In the genomic region with DNA sequence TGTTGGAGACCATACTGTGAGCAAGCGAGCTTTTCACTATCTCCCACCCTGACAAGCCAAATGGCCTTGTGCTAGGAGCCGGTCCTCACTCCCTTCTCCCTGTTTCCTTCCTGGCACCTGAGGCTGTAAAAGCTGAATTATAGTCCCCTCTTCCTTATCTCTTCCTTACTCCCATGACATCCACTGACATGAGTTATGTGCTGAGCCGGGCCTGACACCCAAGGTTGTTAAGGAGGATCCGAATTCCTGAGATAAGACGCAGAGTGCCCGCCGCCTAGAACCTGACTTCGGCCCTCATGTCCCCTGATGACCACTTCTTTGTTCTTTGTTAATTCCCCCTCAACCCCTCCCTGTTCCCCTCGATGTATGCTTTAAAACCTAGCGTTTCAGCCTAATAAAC, we compare ENCODE assay signal across 27 mouse cellular contexts.
"Had no signal": no experiment of that assay in that cellular context is flagged by ENCODE, and none has a peak within 500 bp of the region (broad histone marks: within the 10 kb centered on the region; RNA-seq: fewer than 3 reads in every experiment).

No protein-coding gene starts in this region.

- H3K9ac ChIP-seq: heart, embryonic 12.5 days; hindbrain, embryonic 12.5 days; hindbrain, embryonic 15.5 days; kidney, embryonic 15.5 days; limb, embryonic 12.5 days; liver, embryonic 13.5 days; liver, embryonic 15.5 days; liver, postnatal 0 days had no signal

- H3K4me3 ChIP-seq: heart, embryonic 10.5 days; heart, embryonic 12.5 days; hindbrain, embryonic 10.5 days; hindbrain, embryonic 12.5 days; hindbrain, embryonic 15.5 days; kidney, embryonic 15.5 days; left cerebral cortex, adult 2 months; limb, embryonic 10.5 days; limb, embryonic 12.5 days; liver, embryonic 13.5 days; liver, embryonic 15.5 days had no signal

- H3K4me2 ChIP-seq: heart, embryonic 12.5 days; hindbrain, embryonic 12.5 days; hindbrain, embryonic 15.5 days; kidney, embryonic 15.5 days; limb, embryonic 12.5 days; liver, embryonic 11.5 days; liver, embryonic 13.5 days; liver, embryonic 15.5 days had no signal

- DNase-seq: gastrocnemius, postnatal 14 days; heart, adult 18-20 months; heart, postnatal 10 days; heart, postnatal 4 days; kidney, adult 11 months; kidney, adult 2 months; kidney, adult 9 months; kidney, postnatal 14 days; kidney, postnatal 36 days; layer of hippocampus, adult 9-11 months; liver; liver, embryonic 13.5 days; liver, postnatal 0 days had no signal

- ATAC-seq: hindbrain, postnatal 0 days; intestine, embryonic 16.5 days; liver, postnatal 0 days had no signal

- H3K36me3 ChIP-seq: heart, embryonic 10.5 days; heart, embryonic 12.5 days; hindbrain, embryonic 10.5 days; hindbrain, embryonic 12.5 days; hindbrain, embryonic 15.5 days; kidney, embryonic 15.5 days; limb, embryonic 10.5 days; limb, embryonic 12.5 days; liver, embryonic 13.5 days; liver, embryonic 15.5 days had no signal

- H3K9me3 ChIP-seq: heart, embryonic 10.5 days; hindbrain, embryonic 10.5 days; hindbrain, embryonic 12.5 days; hindbrain, embryonic 15.5 days; kidney, embryonic 15.5 days; limb, embryonic 10.5 days; limb, embryonic 12.5 days; liver, embryonic 13.5 days; liver, embryonic 15.5 days had no signal

- H3K27me3 ChIP-seq: heart, embryonic 12.5 days; hindbrain, embryonic 12.5 days; hindbrain, embryonic 15.5 days; kidney, embryonic 15.5 days; limb, embryonic 12.5 days; liver, embryonic 13.5 days; liver, embryonic 15.5 days had no signal

- H3K4me1 ChIP-seq: heart, embryonic 10.5 days; heart, embryonic 12.5 days; hindbrain, embryonic 10.5 days; hindbrain, embryonic 12.5 days; hindbrain, embryonic 15.5 days; kidney, embryonic 15.5 days; limb, embryonic 10.5 days; limb, embryonic 12.5 days; liver, embryonic 13.5 days; liver, embryonic 15.5 days had no signal

- H3K27ac ChIP-seq: heart, embryonic 10.5 days; hindbrain, embryonic 10.5 days; hindbrain, embryonic 12.5 days; hindbrain, embryonic 15.5 days; hindbrain, postnatal 0 days; kidney, embryonic 15.5 days; kidney, postnatal 0 days; left cerebral cortex, adult 2 months; limb, embryonic 10.5 days; limb, embryonic 12.5 days; liver, embryonic 13.5 days; liver, embryonic 15.5 days had no signal
